Mouse (Mus musculus): ENCODE measurements around the gene Rbm20. TPM values are rescaled to one million over a fixed set of nuclear protein-coding genes. Genes with fewer than 3 reads are reported as not detected.
A peak's percentile ranks its signal among the peaks of the same experiment; 100 is the strongest.

Rbm20 gene
- polyA plus RNA-seq, 1 experiment from 2014 or later, result 3.6 TPM

GRCm38 (mm10) chr19:53764688-53765478, 87.8 kb downstream of the Rbm20 start:
- Histone ChIP-seq H3K36me3 (ENCODE audit: control insufficient read depth, insufficient read depth, low read length) (no peaks in the 10 kb centered on the region), H3K27me3 (ENCODE audit: control insufficient read depth, insufficient read depth, low read length) (no peaks in the 10 kb centered on the region), H3K4me3 (ENCODE audit: low read length) (no peak overlapping the region), H3K4me1 (ENCODE audit: control insufficient read depth, insufficient read depth, low read length) (no peaks in the 10 kb centered on the region), H3K4me2 (replicated peaks; ENCODE audit: low read depth, low read length) (no peak overlapping the region), H3K9me3 (ENCODE audit: control insufficient read depth, low read length) (peaks cover 4% of the 10 kb centered on the region; the same call in 1 of the 2 replicates), H3K27ac (ENCODE audit: low read depth, low read length) (no peak overlapping the region), H3K9ac (ENCODE audit: low read depth, low read length) (no peak overlapping the region)
- no peak for ATAC-seq (ENCODE audit: low FRiP score, low TSS enrichment)
- 84% methylated on average over 6 of the region's 7 CpGs for WGBS

- Histone ChIP-seq H3K4me2 (replicated peaks; ENCODE audit: low read depth, low read length) (0 out of 2 replicates have a peak overlapping the region, but pooled peaks have one; percentile 17), H3K4me1 (ENCODE audit: control insufficient read depth, insufficient read depth, low read length) (no peaks in the 10 kb centered on the region), H3K27me3 (ENCODE audit: control insufficient read depth, insufficient read depth, low read length) (no peaks in the 10 kb centered on the region), H3K36me3 (ENCODE audit: control insufficient read depth, insufficient read depth, low read length) (no peaks in the 10 kb centered on the region), H3K4me3 (ENCODE audit: low read length) (no peak overlapping the region), H3K9ac (ENCODE audit: low read depth, low read length) (no peak overlapping the region), H3K27ac (ENCODE audit: low read depth, low read length) (no peak overlapping the region), H3K9me3 (ENCODE audit: control insufficient read depth, low read length) (peaks cover 4% of the 10 kb centered on the region; the same call in 1 of the 2 replicates)
- 0 out of 2 replicates have a peak, but pooled peaks have one; percentile 20 for ATAC-seq (ENCODE audit: low FRiP score, low TSS enrichment)
- WGBS, result 18% methylated on average over 3 of the region's 3 CpGs
Observed at GRCm38 (mm10) chr19:53768478-53768877, 91.4 kb downstream of the Rbm20 start.

- H3K9me3 ChIP-seq (ENCODE audit: control insufficient read depth, low read length), result no peaks in the 10 kb centered on the region
- H3K27me3 ChIP-seq (ENCODE audit: control insufficient read depth, insufficient read depth, low read length), result no peaks in the 10 kb centered on the region
- no peaks in the 10 kb centered on the region for H3K36me3 ChIP-seq (ENCODE audit: control insufficient read depth, insufficient read depth, low read length)
- H3K27ac ChIP-seq (ENCODE audit: low read depth, low read length), result no peak overlapping the region; the same call in 1 of the 2 replicates
- peaks cover 4% of the 10 kb centered on the region; the same call in 1 of the 2 replicates for H3K4me1 ChIP-seq (ENCODE audit: control insufficient read depth, insufficient read depth, low read length)
- 56% methylated on average over 11 of the region's 11 CpGs for WGBS
- ATAC-seq (ENCODE audit: low FRiP score, low TSS enrichment), result peak; percentile 57; the same call in 1 of the 2 replicates
- no peak overlapping the region for H3K4me2 ChIP-seq (replicated peaks; ENCODE audit: low read depth, low read length)
- no peak overlapping the region for H3K9ac ChIP-seq (ENCODE audit: low read depth, low read length)
- H3K4me3 ChIP-seq (ENCODE audit: low read length), result no peak overlapping the region
Observed at GRCm38 (mm10) chr19:53773937-53774640, 97.0 kb downstream of the Rbm20 start.

- H3K9ac ChIP-seq (ENCODE audit: low read depth, low read length), result no peak overlapping the region
- peaks cover 4% of the 10 kb centered on the region; the same call in 1 of the 2 replicates for H3K4me1 ChIP-seq (ENCODE audit: control insufficient read depth, insufficient read depth, low read length)
- no peaks in the 10 kb centered on the region for H3K27me3 ChIP-seq (ENCODE audit: control insufficient read depth, insufficient read depth, low read length)
- no peaks in the 10 kb centered on the region for H3K9me3 ChIP-seq (ENCODE audit: control insufficient read depth, low read length)
- no peaks in the 10 kb centered on the region for H3K36me3 ChIP-seq (ENCODE audit: control insufficient read depth, insufficient read depth, low read length)
- 45% methylated on average over 7 of the region's 7 CpGs for WGBS
- no peak overlapping the region for H3K4me2 ChIP-seq (replicated peaks; ENCODE audit: low read depth, low read length)
- no peak overlapping the region for H3K27ac ChIP-seq (ENCODE audit: low read depth, low read length)
- no peak for ATAC-seq (ENCODE audit: low FRiP score, low TSS enrichment)
- H3K4me3 ChIP-seq (ENCODE audit: low read length), result no peak overlapping the region
Observed at GRCm38 (mm10) chr19:53774641-53775350, 97.7 kb downstream of the Rbm20 start.

GRCm38 (mm10) chr19:53779402-53779801, 102.3 kb downstream of the Rbm20 start:
- Histone ChIP-seq H3K9me3 (ENCODE audit: control insufficient read depth, low read length) (no peaks in the 10 kb centered on the region), H3K27me3 (ENCODE audit: control insufficient read depth, insufficient read depth, low read length) (no peaks in the 10 kb centered on the region), H3K27ac (ENCODE audit: low read depth, low read length) (no peak overlapping the region), H3K4me2 (replicated peaks; ENCODE audit: low read depth, low read length) (no peak overlapping the region), H3K9ac (ENCODE audit: low read depth, low read length) (no peak overlapping the region), H3K4me1 (ENCODE audit: control insufficient read depth, insufficient read depth, low read length) (no peaks in the 10 kb centered on the region), H3K36me3 (ENCODE audit: control insufficient read depth, insufficient read depth, low read length) (no peaks in the 10 kb centered on the region), H3K4me3 (ENCODE audit: low read length) (no peak overlapping the region)
- no peak for ATAC-seq (ENCODE audit: low FRiP score, low TSS enrichment)
- WGBS, result 93% methylated on average over 9 of the region's 9 CpGs

GRCm38 (mm10) chr19:53779818-53780217, 102.7 kb downstream of the Rbm20 start:
- ATAC-seq (ENCODE audit: low FRiP score, low TSS enrichment), result no peak
- Histone ChIP-seq H3K9ac (ENCODE audit: low read depth, low read length) (no peak overlapping the region), H3K36me3 (ENCODE audit: control insufficient read depth, insufficient read depth, low read length) (no peaks in the 10 kb centered on the region), H3K4me3 (ENCODE audit: low read length) (no peak overlapping the region), H3K4me2 (replicated peaks; ENCODE audit: low read depth, low read length) (no peak overlapping the region), H3K4me1 (ENCODE audit: control insufficient read depth, insufficient read depth, low read length) (no peaks in the 10 kb centered on the region), H3K9me3 (ENCODE audit: control insufficient read depth, low read length) (no peaks in the 10 kb centered on the region), H3K27me3 (ENCODE audit: control insufficient read depth, insufficient read depth, low read length) (no peaks in the 10 kb centered on the region), H3K27ac (ENCODE audit: low read depth, low read length) (no peak overlapping the region)
- 93% methylated on average over 4 of the region's 4 CpGs for whole genome bisulfite sequencing

- H3K9ac ChIP-seq (ENCODE audit: low read depth, low read length), result no peak overlapping the region
- H3K4me3 ChIP-seq (ENCODE audit: low read length), result no peak overlapping the region
- H3K4me1 ChIP-seq (ENCODE audit: control insufficient read depth, insufficient read depth, low read length), result no peaks in the 10 kb centered on the region
- no peak overlapping the region for H3K27ac ChIP-seq (ENCODE audit: low read depth, low read length)
- H3K27me3 ChIP-seq (ENCODE audit: control insufficient read depth, insufficient read depth, low read length), result no peaks in the 10 kb centered on the region
- no peak overlapping the region for H3K4me2 ChIP-seq (replicated peaks; ENCODE audit: low read depth, low read length)
- H3K9me3 ChIP-seq (ENCODE audit: control insufficient read depth, low read length), result no peaks in the 10 kb centered on the region
- ATAC-seq (ENCODE audit: low FRiP score, low TSS enrichment), result no peak
- no peaks in the 10 kb centered on the region for H3K36me3 ChIP-seq (ENCODE audit: control insufficient read depth, insufficient read depth, low read length)
- WGBS, result 59% methylated on average over 9 of the region's 9 CpGs
Observed at GRCm38 (mm10) chr19:53780752-53781602, 103.9 kb downstream of the Rbm20 start.

- Histone ChIP-seq H3K9me3 (ENCODE audit: control insufficient read depth, low read length) (no peaks in the 10 kb centered on the region), H3K27ac (ENCODE audit: low read depth, low read length) (no peak overlapping the region), H3K4me3 (ENCODE audit: low read length) (no peak overlapping the region), H3K9ac (ENCODE audit: low read depth, low read length) (no peak overlapping the region), H3K4me2 (replicated peaks; ENCODE audit: low read depth, low read length) (no peak overlapping the region), H3K36me3 (ENCODE audit: control insufficient read depth, insufficient read depth, low read length) (no peaks in the 10 kb centered on the region), H3K4me1 (ENCODE audit: control insufficient read depth, insufficient read depth, low read length) (peaks cover 6% of the 10 kb centered on the region), H3K27me3 (ENCODE audit: control insufficient read depth, insufficient read depth, low read length) (no peaks in the 10 kb centered on the region)
- no peak for ATAC-seq (ENCODE audit: low FRiP score, low TSS enrichment)
- 84% methylated on average over 7 of the region's 7 CpGs for WGBS
Observed at GRCm38 (mm10) chr19:53781826-53782225, 104.7 kb downstream of the Rbm20 start.

Measured in kidney, embryonic 14.5 days (tissue).